Mouse (Mus musculus) E14TG2a.4 (cell line): Measurements from ENCODE around the gene Cdkn2aip.

Experiments
- CTCF ChIP-seq: conservative IDR thresholded peaks from 2 replicates; pipeline ENCODE4 v1.5.1; 2014; ENCODE audit warnings: low read length
- POU5F1 ChIP-seq: IDR thresholded peaks from 2 replicates; pipeline ENCODE4 v1.6.1; 2014; ENCODE audit warnings: low read length, borderline replicate concordance

GRCm38 (mm10) chr8:47676631-47677030, 37.1 kb downstream of the Cdkn2aip start:
- TF ChIP-seq CTCF = no peak
- TF ChIP-seq POU5F1 = no peak
